Mouse (Mus musculus) neural tube, embryonic 12.5 days (tissue): ENCODE measurements around the gene Btbd7. TPM values are rescaled to one million over a fixed set of nuclear protein-coding genes. Genes with fewer than 3 reads are reported as not detected.
A peak's percentile ranks its signal among the peaks of the same experiment; 100 is the strongest.

Source experiments
- ATAC-seq: fragments of 200-750 bp; cut with Nextera tagmentation; 2 replicates; pipeline ENCODE4 v1.8.0; 2017; ENCODE audit warnings: low read depth, mild to moderate bottlenecking, moderate TSS enrichment, moderate library complexity; ENCODE audit not compliant: low FRiP score
- H3K27ac ChIP-seq: fragments of 300-500 bp; sonication (generic); 2 replicates; pipeline ENCODE4 v1.5.1; 2016
- H3K27me3 ChIP-seq: fragments of 300-500 bp; sonication (generic); replicated peaks from 2 replicates; pipeline ENCODE4 v1.6.1; 2016; ENCODE audit warnings: mild to moderate bottlenecking
- H3K36me3 ChIP-seq: fragments of 300-500 bp; sonication (generic); 2 replicates; pipeline ENCODE4 v1.6.1; 2016; ENCODE audit warnings: mild to moderate bottlenecking
- H3K4me1 ChIP-seq: fragments of 300-500 bp; sonication (generic); 2 replicates; pipeline ENCODE4 v1.6.1; 2016
- H3K4me2 ChIP-seq: fragments of 300-500 bp; sonication (generic); replicated peaks from 2 replicates; pipeline ENCODE4 v1.6.1; 2016; ENCODE audit warnings: mild to moderate bottlenecking
- H3K4me3 ChIP-seq: fragments of 300-500 bp; sonication (generic); 2 replicates; pipeline ENCODE4 v1.5.1; 2016
- H3K9ac ChIP-seq: fragments of 300-500 bp; sonication (generic); 2 replicates; pipeline ENCODE4 v1.6.1; 2016; ENCODE audit warnings: mild to moderate bottlenecking
- H3K9me3 ChIP-seq: fragments of 300-500 bp; sonication (generic); 2 replicates; pipeline ENCODE4 v1.6.1; 2016; ENCODE audit warnings: mild to moderate bottlenecking
- WGBS: fragments of 180-500 bp; shearing (Covaris S2); methylation state at CpG from one replicate; pipeline ENCODE4 v1.1.7; 2016; 5-methylcytosine and 5-hydroxymethylcytosine counted together
- polyA plus RNA-seq: library from polyadenylated mRNA; unstranded; fragments of >200 nt; fragmentation: Nextera tagmentation; extraction: Ambion mirVana; gene quantifications from 2 replicates; pipeline ENCODE4 v1.2.1, GENCODE M21; 2016

The Btbd7 gene
- polyA plus RNA-seq, 1 experiment from 2014 or later = 22.8 TPM

DNA sequence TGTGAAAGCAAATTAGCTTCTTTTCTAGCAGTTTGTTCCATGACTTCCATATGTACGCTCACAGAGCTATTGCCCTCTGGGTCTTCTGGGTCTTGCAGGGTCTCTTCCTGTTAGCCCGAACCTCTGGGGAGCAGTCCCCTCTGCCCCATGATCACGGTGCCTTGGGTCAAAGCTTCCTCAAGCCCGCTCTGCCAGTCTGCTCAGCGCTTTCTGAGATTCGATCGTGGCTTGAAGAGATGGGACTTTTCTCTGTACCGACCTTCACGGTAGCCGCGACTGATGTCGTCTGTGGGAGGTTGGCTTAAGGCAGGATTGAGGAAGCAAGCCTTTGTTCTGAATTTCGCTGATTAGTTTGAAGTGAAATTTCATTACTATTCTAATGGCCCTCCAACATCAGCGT, 102.2 kb downstream of the Btbd7 start:
- Histone ChIP-seq H3K36me3 (peaks cover 63% of the 10 kb centered on the region), H3K27me3 (no peaks in the 10 kb centered on the region), H3K4me3 (no peak overlapping the region), H3K27ac (no peak overlapping the region), H3K9ac (no peak overlapping the region), H3K4me2 (no peak overlapping the region), H3K4me1 (no peaks in the 10 kb centered on the region), H3K9me3 (no peaks in the 10 kb centered on the region)
- 94% methylated on average over 14 of the region's 14 CpGs for WGBS
- no peak for ATAC-seq

DNA sequence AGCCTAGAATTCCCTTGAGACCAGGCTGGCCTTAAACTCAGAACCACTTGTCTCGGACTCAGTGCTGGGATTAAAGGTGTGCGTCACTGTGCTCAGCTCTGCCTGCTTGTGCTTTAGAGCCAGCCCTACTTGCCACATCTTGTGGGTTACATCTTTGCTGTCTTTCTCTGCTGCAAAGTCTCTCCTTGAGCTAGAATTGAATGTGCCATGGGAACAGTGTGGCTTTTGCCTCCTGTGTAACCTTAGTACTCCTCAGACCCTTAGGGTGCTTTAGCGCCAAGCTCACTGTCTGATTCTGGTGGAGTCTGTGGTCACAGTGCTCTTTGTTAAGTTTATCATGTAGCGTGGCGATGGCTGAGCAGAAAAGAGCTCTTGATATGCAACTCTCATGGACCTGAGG, 105.6 kb downstream of the Btbd7 start:
- H3K36me3 ChIP-seq = peaks cover 91% of the 10 kb centered on the region
- 95% methylated on average over 5 of the region's 5 CpGs for WGBS
- H3K4me3 ChIP-seq = no peak overlapping the region
- no peak overlapping the region for H3K4me2 ChIP-seq
- no peaks in the 10 kb centered on the region for H3K4me1 ChIP-seq
- no peaks in the 10 kb centered on the region for H3K27me3 ChIP-seq
- no peak for ATAC-seq
- H3K27ac ChIP-seq = no peak overlapping the region
- H3K9me3 ChIP-seq = no peaks in the 10 kb centered on the region
- no peak overlapping the region for H3K9ac ChIP-seq

DNA sequence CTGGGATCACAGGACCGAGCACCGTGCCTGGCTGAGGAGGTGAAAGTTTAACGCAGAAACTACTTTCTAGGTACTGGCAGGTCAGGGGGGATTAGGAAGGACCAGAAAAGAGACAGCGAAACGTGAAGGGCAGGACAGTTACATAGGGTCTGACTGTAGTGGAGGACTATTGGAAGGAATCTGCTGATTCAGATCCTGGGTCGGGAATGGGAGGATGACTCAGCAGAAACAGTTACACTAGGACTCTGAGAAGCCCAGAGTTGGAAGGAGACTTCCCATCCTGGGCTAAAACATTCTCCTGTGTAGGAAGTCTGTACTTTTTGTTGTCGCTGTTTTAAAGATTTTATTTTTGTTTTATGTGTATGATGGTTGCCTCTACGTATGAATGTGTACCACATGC, 106.7 kb downstream of the Btbd7 start:
- Histone ChIP-seq H3K9me3 (no peaks in the 10 kb centered on the region), H3K36me3 (peaks cover 90% of the 10 kb centered on the region), H3K27ac (no peak overlapping the region), H3K9ac (no peak overlapping the region), H3K4me3 (no peak overlapping the region), H3K27me3 (no peaks in the 10 kb centered on the region), H3K4me1 (no peaks in the 10 kb centered on the region), H3K4me2 (no peak overlapping the region)
- ATAC-seq = no peak
- WGBS = 95% methylated on average over 8 of the region's 8 CpGs

DNA sequence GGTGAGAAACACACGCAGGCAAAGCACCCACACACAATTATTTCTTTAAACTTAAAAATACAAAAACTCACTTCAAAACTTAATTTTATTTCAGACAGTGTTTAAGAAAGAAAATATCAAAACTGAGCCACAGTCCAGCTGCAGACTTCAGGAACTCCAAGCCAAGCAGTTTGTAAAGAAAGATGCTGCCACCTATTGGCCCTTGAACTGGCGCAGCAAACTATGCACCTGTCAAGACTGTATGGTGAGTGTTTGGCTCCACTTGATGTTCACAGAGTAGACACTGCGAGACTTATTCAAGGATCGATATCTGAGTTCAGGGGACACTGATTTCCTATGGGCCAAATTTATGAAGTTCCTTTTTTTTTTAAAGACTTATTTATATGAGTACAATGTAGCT, 109.3 kb downstream of the Btbd7 start:
- no peak for ATAC-seq
- no peak overlapping the region for H3K27ac ChIP-seq
- H3K4me1 ChIP-seq = no peaks in the 10 kb centered on the region
- H3K36me3 ChIP-seq = peaks cover 79% of the 10 kb centered on the region
- no peaks in the 10 kb centered on the region for H3K27me3 ChIP-seq
- H3K4me2 ChIP-seq = no peak overlapping the region
- WGBS = 95% methylated on average over 4 of the region's 4 CpGs
- H3K9me3 ChIP-seq = no peaks in the 10 kb centered on the region
- no peak overlapping the region for H3K4me3 ChIP-seq
- no peak overlapping the region for H3K9ac ChIP-seq

DNA sequence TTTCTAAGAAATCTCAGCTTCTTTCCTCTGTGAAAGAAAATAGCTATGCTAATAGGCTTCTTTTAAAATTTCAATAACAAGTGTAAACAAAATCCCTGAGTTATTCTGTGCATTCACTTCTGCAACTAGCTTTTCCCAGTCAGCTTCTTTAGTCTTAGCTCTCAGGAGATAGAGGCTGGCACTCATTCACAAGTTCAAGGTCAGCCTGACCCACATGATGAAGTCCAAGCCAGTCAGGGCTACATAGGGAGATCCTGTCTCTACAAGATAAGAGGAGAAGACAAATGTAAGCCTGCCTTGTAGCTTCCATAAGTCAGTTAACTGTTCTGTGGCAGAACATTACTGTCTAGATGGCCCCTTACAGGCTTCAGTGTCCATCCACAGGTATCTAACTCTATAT, 114.6 kb downstream of the Btbd7 start:
- H3K27me3 ChIP-seq = no peaks in the 10 kb centered on the region
- ATAC-seq = no peak
- peaks cover 41% of the 10 kb centered on the region for H3K36me3 ChIP-seq
- no peak overlapping the region for H3K27ac ChIP-seq
- no peak overlapping the region for H3K9ac ChIP-seq
- H3K4me3 ChIP-seq = no peak overlapping the region
- H3K9me3 ChIP-seq = no peaks in the 10 kb centered on the region
- no peak overlapping the region for H3K4me2 ChIP-seq
- H3K4me1 ChIP-seq = peaks cover 8% of the 10 kb centered on the region

DNA sequence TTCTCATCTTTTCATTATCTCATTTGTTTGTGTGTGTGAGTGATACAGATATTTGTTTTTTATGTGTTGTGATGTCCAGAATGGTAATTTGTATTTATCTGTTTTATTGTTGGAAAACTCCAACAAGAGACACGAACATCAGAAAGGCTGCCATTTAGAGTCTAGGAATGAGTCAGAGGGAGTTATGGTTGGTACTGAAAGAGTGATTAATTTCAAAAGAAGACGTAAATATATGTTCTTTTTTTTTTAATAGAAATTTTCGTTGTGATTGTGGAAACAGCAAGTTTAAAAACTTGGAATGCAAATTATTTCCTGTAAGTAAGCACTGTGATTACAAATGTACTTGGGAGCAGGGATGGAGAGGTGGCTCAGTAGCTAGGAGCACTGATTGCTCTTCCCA, 116.6 kb downstream of the Btbd7 start:
- H3K9ac ChIP-seq = no peak overlapping the region
- H3K27me3 ChIP-seq = no peaks in the 10 kb centered on the region
- no peaks in the 10 kb centered on the region for H3K9me3 ChIP-seq
- peaks cover 13% of the 10 kb centered on the region for H3K4me1 ChIP-seq
- no peak overlapping the region for H3K4me2 ChIP-seq
- H3K36me3 ChIP-seq = peaks cover 23% of the 10 kb centered on the region
- ATAC-seq = no peak
- no peak overlapping the region for H3K27ac ChIP-seq
- 96% methylated on average over 3 of the region's 3 CpGs for WGBS
- H3K4me3 ChIP-seq = no peak overlapping the region

DNA sequence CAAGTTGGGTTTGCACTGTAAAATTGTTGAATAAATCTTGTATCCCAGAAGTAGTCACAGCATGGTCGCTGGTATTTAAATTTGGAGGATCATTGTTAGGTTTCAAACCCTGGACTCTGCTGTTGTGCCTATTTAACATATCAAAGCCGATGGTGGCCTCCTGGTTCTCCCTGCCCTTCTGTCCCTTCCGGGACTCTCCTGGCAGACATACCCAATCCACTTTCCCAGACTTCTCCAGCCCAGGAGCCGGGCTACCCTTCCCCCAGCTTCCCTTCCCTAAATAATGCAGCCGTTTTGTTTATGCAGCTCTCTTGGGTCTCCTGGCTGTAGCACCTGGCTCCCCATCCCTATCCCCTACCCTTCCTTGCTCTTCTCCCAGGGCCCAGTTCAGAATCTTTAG, 119.3 kb downstream of the Btbd7 start:
- H3K4me3 ChIP-seq = peak overlapping the region; percentile 82
- H3K27ac ChIP-seq = no peak overlapping the region
- WGBS = 0% methylated on average over 5 of the region's 5 CpGs
- no peaks in the 10 kb centered on the region for H3K27me3 ChIP-seq
- no peak for ATAC-seq
- H3K4me2 ChIP-seq = peak overlapping the region; percentile 90
- H3K4me1 ChIP-seq = peaks cover 19% of the 10 kb centered on the region
- H3K9ac ChIP-seq = peak overlapping the region; percentile 69
- H3K9me3 ChIP-seq = no peaks in the 10 kb centered on the region
- peaks cover 9% of the 10 kb centered on the region for H3K36me3 ChIP-seq

DNA sequence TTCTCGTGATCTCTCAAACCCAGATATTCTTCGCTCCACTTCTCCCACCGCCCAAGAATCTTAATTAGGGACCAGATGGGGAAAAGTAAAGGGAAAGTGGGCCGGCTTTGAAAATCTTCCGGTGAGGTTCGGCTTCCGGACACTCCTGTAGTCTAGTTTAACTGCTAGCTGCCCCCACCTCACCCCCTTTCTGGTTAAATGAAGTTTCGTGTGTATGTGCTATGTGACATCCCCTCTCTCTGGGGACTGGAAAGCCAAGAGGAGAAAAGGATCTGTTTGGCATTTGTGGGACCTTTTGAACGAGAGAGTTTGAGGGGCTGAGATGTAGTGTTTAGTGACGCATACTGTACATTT, 119.9 kb downstream of the Btbd7 start, which contains the start of gene Gm20604:
TSS of gene Gm20604 (minus strand) at position 270 of the 354 bp plus-strand sequence.
- peak within 1 kb of the TSS; percentile 69 for H3K9ac ChIP-seq
- ATAC-seq = peak; percentile 1; the same call in 1 of the 2 replicates
- peak within 1 kb of the TSS; percentile 82 for H3K4me3 ChIP-seq
- H3K4me1 ChIP-seq = peaks cover 19% of the 10 kb centered on the region
- H3K27ac ChIP-seq = peak within 1 kb of the TSS; percentile 59; the same call in 1 of the 2 replicates
- H3K27me3 ChIP-seq = no peaks in the 10 kb centered on the region
- H3K4me2 ChIP-seq = peak within 1 kb of the TSS; percentile 90
- WGBS = 0% methylated on average over 10 of the region's 10 CpGs
- H3K9me3 ChIP-seq = no peaks in the 10 kb centered on the region
- peaks cover 5% of the 10 kb centered on the region for H3K36me3 ChIP-seq

DNA sequence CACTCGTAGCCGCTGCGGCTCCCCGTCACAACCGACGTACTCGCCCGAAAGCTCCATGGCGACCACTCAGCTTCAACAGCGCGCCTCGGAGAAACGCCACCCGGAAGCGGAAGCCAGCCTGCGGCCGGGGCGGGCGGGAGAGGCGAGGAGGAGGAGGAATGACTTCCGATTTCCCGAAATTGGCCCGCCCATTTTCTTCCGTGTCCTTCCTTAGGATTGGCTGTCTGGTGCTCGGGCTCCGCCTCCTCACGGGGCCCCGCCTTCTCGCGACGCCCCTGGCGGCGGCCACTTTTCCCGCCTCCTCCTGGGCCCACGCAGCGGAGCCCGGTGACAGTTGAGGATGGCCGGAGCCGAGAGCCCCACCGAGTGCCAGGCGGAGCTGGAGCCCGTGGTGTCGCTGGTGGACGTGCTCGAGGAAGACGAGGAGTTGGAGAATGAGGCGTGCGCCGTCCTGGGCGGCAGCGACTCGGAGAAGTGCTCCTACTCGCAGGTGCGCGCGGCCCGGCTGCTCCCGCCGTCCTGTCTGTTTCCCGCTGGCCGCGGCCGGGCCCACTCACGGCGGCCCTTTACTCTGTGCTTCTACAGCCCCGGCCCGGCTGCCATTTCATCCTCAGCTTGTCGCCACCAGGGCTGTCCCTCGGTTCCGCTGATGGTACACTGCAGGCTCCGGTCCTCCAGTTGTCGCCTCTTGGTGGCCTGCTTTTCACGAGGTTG, 120.4 kb downstream of the Btbd7 start, which contains the start of the genes Gm28051, Gon7 and Ubr7:
TSS of gene Gm28051 (minus strand) at position 77 of the 714 bp plus-strand sequence.
TSS of gene Gon7 (minus strand) at position 115 of the 714 bp plus-strand sequence.
TSS of gene Ubr7 (plus strand) at position 279 of the 714 bp plus-strand sequence.
- no peaks in the 10 kb centered on the region for H3K9me3 ChIP-seq
- peak; percentile 98 for ATAC-seq
- peaks cover 19% of the 10 kb centered on the region for H3K4me1 ChIP-seq
- under 1% methylated on average over 73 of the region's 73 CpGs for WGBS
- peak within 1 kb of the TSS; percentile 90 for H3K4me2 ChIP-seq
- H3K27me3 ChIP-seq = no peaks in the 10 kb centered on the region
- H3K36me3 ChIP-seq = peaks cover 5% of the 10 kb centered on the region
- H3K9ac ChIP-seq = peak within 1 kb of the TSS; percentile 69
- peak within 1 kb of the TSS; percentile 82 for H3K4me3 ChIP-seq
- peak within 1 kb of the TSS; percentile 59; the same call in 1 of the 2 replicates for H3K27ac ChIP-seq

DNA sequence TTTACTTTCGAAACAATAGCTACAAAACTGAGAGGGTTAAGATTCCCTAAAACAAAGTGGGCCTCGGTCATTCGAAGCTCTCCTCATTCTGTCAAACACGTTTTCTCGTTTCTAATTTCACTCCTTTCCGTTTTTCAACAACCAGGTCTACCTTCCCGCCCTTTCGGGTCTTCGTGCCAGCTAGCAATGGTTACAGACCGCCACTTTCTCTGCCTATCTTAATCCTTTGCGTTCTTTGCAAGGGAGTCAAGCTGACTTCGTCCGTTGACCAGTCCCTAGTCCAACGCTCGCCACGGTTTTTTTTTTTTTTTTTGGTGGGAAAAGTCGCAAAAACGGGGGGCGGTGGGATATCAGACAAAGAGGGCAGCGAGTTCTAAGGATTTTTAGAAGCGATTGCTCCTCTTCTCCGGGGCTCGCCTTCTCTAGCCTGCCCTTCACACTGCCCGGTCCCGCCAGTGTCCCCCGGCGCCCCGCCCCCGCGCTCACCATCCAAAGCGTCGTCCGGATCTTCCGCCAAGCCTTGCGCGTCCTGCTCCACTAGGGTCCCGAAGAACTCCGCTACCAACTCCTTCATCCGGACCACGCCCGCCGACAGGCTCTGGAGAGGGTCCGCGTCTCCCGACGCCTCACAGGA, 121.1 kb downstream of the Btbd7 start:
- Histone ChIP-seq H3K9me3 (no peaks in the 10 kb centered on the region), H3K4me1 (peaks cover 19% of the 10 kb centered on the region), H3K36me3 (peaks cover under 1% of the 10 kb centered on the region; the same call in 1 of the 2 replicates), H3K4me3 (peak overlapping the region; percentile 82), H3K27ac (peak overlapping the region; percentile 59; the same call in 1 of the 2 replicates), H3K9ac (peak overlapping the region; percentile 65), H3K27me3 (no peaks in the 10 kb centered on the region), H3K4me2 (peak overlapping the region; percentile 90)
- ATAC-seq = peak; percentile 84; the same call in 1 of the 2 replicates
- 2% methylated on average over 46 of the region's 46 CpGs for WGBS

DNA sequence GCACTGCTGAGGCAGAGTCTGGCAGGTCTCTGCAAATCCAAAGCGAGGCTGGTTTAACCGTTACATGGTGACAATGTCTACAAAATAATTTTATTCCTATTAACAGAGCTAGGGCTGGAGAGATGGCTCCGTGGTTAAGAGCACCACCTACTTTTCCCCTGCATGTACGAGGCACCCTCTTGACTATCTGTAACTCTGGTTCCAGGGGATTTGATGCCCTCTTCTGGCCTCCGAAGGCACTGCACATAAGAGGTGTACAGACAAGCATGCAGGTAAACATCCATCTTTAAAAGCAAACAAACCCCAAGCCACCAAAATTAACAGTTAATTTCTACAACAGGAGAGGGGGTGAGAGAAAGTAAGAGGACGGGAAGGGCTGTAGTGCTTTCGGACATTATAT, 122.0 kb downstream of the Btbd7 start:
- no peak for ATAC-seq
- H3K4me2 ChIP-seq = peak overlapping the region; percentile 90
- H3K9me3 ChIP-seq = no peaks in the 10 kb centered on the region
- H3K9ac ChIP-seq = peak overlapping the region; percentile 65
- no peaks in the 10 kb centered on the region for H3K27me3 ChIP-seq
- no peaks in the 10 kb centered on the region for H3K36me3 ChIP-seq
- whole genome bisulfite sequencing = 87% methylated on average over 7 of the region's 7 CpGs
- H3K4me3 ChIP-seq = peak overlapping the region; percentile 82; the same call in 1 of the 2 replicates
- H3K27ac ChIP-seq = no peak overlapping the region
- H3K4me1 ChIP-seq = peaks cover 19% of the 10 kb centered on the region

DNA sequence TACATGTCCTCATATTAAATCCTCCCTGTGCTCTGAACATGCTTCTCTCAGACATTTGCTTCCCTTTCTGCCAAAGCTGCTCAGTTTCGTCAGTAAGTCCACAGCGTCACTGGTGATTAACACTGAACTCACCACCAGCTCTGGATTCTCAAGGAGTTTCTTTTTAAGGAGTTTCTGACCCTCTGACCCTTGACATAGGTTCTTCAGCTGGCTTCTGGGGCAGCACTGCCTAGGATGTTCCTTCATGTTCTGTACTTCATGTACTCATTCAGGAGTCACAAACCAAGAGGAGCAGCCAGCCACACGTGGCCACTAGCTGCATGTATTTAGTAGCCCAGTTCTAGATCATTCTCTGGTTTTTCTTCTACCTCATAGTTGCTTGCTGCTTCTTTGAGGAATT, 130.0 kb downstream of the Btbd7 start:
- Histone ChIP-seq H3K4me2 (no peak overlapping the region), H3K4me1 (peaks cover 11% of the 10 kb centered on the region), H3K4me3 (no peak overlapping the region), H3K27me3 (no peaks in the 10 kb centered on the region), H3K9ac (no peak overlapping the region), H3K9me3 (no peaks in the 10 kb centered on the region), H3K27ac (no peak overlapping the region), H3K36me3 (0 out of 2 replicates have a peak, but pooled peaks cover 5% of the 10 kb centered on the region)
- 89% methylated on average over 3 of the region's 3 CpGs for WGBS
- no peak for ATAC-seq
